Comparison of ENCODE assay signal across 8 mouse cellular contexts in the genomic region with DNA sequence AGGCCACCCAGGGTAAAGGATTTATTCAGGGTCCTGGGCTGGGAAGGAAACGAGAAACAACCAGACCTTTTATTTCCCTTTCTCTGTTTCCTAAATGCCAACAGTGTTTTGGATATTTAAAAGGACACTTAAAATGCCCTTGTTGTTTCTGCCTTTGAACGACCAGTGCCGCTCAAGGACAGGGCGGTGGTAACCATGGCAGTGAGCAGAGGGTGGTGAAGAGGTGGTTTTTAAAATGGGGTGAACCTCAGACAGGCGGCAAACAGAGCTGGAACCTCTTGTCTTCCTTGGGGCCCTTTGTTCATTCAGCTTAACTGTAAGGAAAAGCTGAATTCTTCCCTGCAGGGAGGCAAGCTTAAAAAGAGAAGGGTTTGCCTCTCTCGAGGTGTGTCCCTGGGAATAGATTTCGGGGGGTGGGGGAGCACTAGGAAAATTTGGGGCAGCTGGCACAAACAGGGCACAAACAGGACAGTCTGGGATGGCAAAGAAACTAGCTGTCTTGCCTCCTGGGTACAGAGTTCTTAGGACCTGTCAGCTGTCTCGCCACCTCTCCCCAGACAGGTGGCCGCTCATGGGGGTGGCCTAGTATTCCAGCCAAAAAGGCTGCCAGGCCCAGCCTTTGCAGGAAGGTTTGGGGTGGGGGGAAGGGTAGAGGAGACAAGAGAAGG. TPM values are rescaled to one million over a fixed set of nuclear protein-coding genes. Genes with fewer than 3 reads are reported as not detected.
DNase-seq lines count a peak whose midpoint lies in the region; ATAC-seq and TF ChIP-seq lines count a peak whose summit lies in the region.

No protein-coding gene starts in this region.

- H3K9ac ChIP-seq in ES-Bruce4 (ENCODE audit: low read depth, poor library complexity, severe bottlenecking): peak overlapping the region; percentile 77
- H3K9ac ChIP-seq in embryonic facial prominence, embryonic 12.5 days: no peak overlapping the region
- H3K9ac ChIP-seq in intestine, embryonic 16.5 days (ENCODE audit: low read depth, low read length): peak overlapping the region; percentile 71; the same call in 1 of the 2 replicates
- no peak overlapping the region for H3K9ac ChIP-seq in midbrain, embryonic 16.5 days (ENCODE audit: low read depth, low read length)

- TF ChIP-seq POLR2A in ES-Bruce4 (IDR thresholded peaks at IDR 0.05; ENCODE audit: insufficient read depth, low read length): no peak

- no peak for TF ChIP-seq EP300 in ES-Bruce4 (IDR thresholded peaks at IDR 0.05; ENCODE audit: insufficient read depth, low read depth, low read length)

- WGBS in heart, embryonic 10.5 days: 11% methylated on average over 9 of the region's 9 CpGs
- WGBS in embryonic facial prominence, embryonic 12.5 days: 4% methylated on average over 9 of the region's 9 CpGs
- WGBS in intestine, embryonic 16.5 days: 21% methylated on average over 9 of the region's 9 CpGs
- 10% methylated on average over 9 of the region's 9 CpGs for WGBS in midbrain, embryonic 16.5 days

- peaks cover 37% of the 10 kb centered on the region for H3K4me1 ChIP-seq in heart, embryonic 10.5 days
- peaks cover 6% of the 10 kb centered on the region for H3K4me1 ChIP-seq in ES-Bruce4 (ENCODE audit: control insufficient read depth, insufficient read depth, low read length)
- peaks cover 26% of the 10 kb centered on the region for H3K4me1 ChIP-seq in embryonic facial prominence, embryonic 12.5 days
- peaks cover 31% of the 10 kb centered on the region for H3K4me1 ChIP-seq in intestine, embryonic 16.5 days (ENCODE audit: control insufficient read depth, insufficient read depth, low read length)
- peaks cover 22% of the 10 kb centered on the region for H3K4me1 ChIP-seq in midbrain, embryonic 16.5 days (ENCODE audit: control insufficient read depth, insufficient read depth, low read length)

- peak overlapping the region; percentile 94 for H3K4me2 ChIP-seq in embryonic facial prominence, embryonic 12.5 days (replicated peaks)
- H3K4me2 ChIP-seq in intestine, embryonic 16.5 days (ENCODE audit: low read depth, low read length): peak overlapping the region; percentile 91
- H3K4me2 ChIP-seq in midbrain, embryonic 16.5 days (ENCODE audit: low read length): peak overlapping the region; percentile 90

- no peaks in the 10 kb centered on the region for H3K9me3 ChIP-seq in heart, embryonic 10.5 days
- H3K9me3 ChIP-seq in ES-Bruce4 (replicated peaks; ENCODE audit: control insufficient read depth, insufficient read depth, low read length, poor library complexity, severe bottlenecking): no peaks in the 10 kb centered on the region
- H3K9me3 ChIP-seq in embryonic facial prominence, embryonic 12.5 days: no peaks in the 10 kb centered on the region
- no peaks in the 10 kb centered on the region for H3K9me3 ChIP-seq in intestine, embryonic 16.5 days (ENCODE audit: control insufficient read depth, low read length)
- no peaks in the 10 kb centered on the region for H3K9me3 ChIP-seq in midbrain, embryonic 16.5 days (replicated peaks; ENCODE audit: control insufficient read depth, low read length, poor library complexity, severe bottlenecking)

- TF ChIP-seq CTCF in ES-Bruce4 (IDR thresholded peaks at IDR 0.05; ENCODE audit: low read depth, low read length): no peak

- H3K4me3 ChIP-seq in heart, embryonic 10.5 days: peak overlapping the region; percentile 57
- peak overlapping the region; percentile 69 for H3K4me3 ChIP-seq in ES-Bruce4 (ENCODE audit: low read depth, low read length)
- H3K4me3 ChIP-seq in embryonic facial prominence, embryonic 12.5 days: no peak overlapping the region
- no peak overlapping the region; the same call in 1 of the 2 replicates for H3K4me3 ChIP-seq in intestine, embryonic 16.5 days (ENCODE audit: low read length)
- peak overlapping the region; percentile 46; the same call in 1 of the 2 replicates for H3K4me3 ChIP-seq in midbrain, embryonic 16.5 days (ENCODE audit: low read depth, low read length)

- H3K36me3 ChIP-seq in heart, embryonic 10.5 days: no peaks in the 10 kb centered on the region
- H3K36me3 ChIP-seq in ES-Bruce4 (ENCODE audit: control insufficient read depth, insufficient read depth, low read length, poor library complexity, severe bottlenecking): no peaks in the 10 kb centered on the region
- H3K36me3 ChIP-seq in embryonic facial prominence, embryonic 12.5 days: no peaks in the 10 kb centered on the region
- H3K36me3 ChIP-seq in intestine, embryonic 16.5 days (ENCODE audit: control insufficient read depth, insufficient read depth, low read length): no peaks in the 10 kb centered on the region
- H3K36me3 ChIP-seq in midbrain, embryonic 16.5 days (ENCODE audit: control insufficient read depth, insufficient read depth, low read length): no peaks in the 10 kb centered on the region

- H3K27me3 ChIP-seq in heart, embryonic 10.5 days (ENCODE audit: insufficient read depth, poor library complexity, severe bottlenecking): peaks cover 48% of the 10 kb centered on the region
- no peaks in the 10 kb centered on the region for H3K27me3 ChIP-seq in ES-Bruce4 (ENCODE audit: control insufficient read depth, insufficient read depth, low read length, poor library complexity, severe bottlenecking)
- peaks cover 46% of the 10 kb centered on the region for H3K27me3 ChIP-seq in embryonic facial prominence, embryonic 12.5 days
- no peaks in the 10 kb centered on the region for H3K27me3 ChIP-seq in intestine, embryonic 16.5 days (replicated peaks; ENCODE audit: control insufficient read depth, insufficient read depth, low read length)
- H3K27me3 ChIP-seq in midbrain, embryonic 16.5 days (ENCODE audit: control insufficient read depth, insufficient read depth, low read depth, low read length): peaks cover 36% of the 10 kb centered on the region

- no peak for DNase-seq in heart, embryonic 10.5 days (ENCODE audit: low spot score)
- DNase-seq in heart, adult 18-20 months: no peak
- DNase-seq in thymus, adult 18-20 months: no peak
- no peak for DNase-seq in B cell, adult 2 months

- no peak overlapping the region for H3K27ac ChIP-seq in heart, embryonic 10.5 days
- peak overlapping the region; percentile 99 for H3K27ac ChIP-seq in ES-Bruce4 (ENCODE audit: insufficient read depth, low read length)
- no peak overlapping the region for H3K27ac ChIP-seq in embryonic facial prominence, embryonic 12.5 days
- H3K27ac ChIP-seq in intestine, embryonic 16.5 days (ENCODE audit: low read length): peak overlapping the region; percentile 43
- no peak overlapping the region for H3K27ac ChIP-seq in midbrain, embryonic 16.5 days (ENCODE audit: low read length)

- no peak for ATAC-seq in embryonic facial prominence, embryonic 12.5 days (ENCODE audit: insufficient number of reproducible peaks, insufficient read depth, low FRiP score, low TSS enrichment)
- peak; percentile 7 for ATAC-seq in intestine, embryonic 16.5 days
- no peak for ATAC-seq in midbrain, embryonic 16.5 days

RNA-seq across cellular contexts. Expression of a gene that starts 7.5 kb away (rescaled TPM):
- 1.4 and 1.6 TPM in 2 replicates for polyA plus RNA-seq in heart, embryonic 10.5 days (2016; fragmentation: Nextera tagmentation; extraction: Ambion mirVana)
- 100 to 1,000 TPM in 1 of 2 experiments, 10 to 100 TPM in 1; 98.5 to 136 TPM for total RNA-seq in heart, adult 18-20 months (2021)
- polyA plus RNA-seq in ES-Bruce4 (2011; ENCODE audit: insufficient read depth, insufficient read length, low read depth, missing spikeins): 73.8 and 77.1 TPM in 2 replicates
- polyA plus RNA-seq in embryonic facial prominence, embryonic 12.5 days (2016; fragmentation: Nextera tagmentation; extraction: Ambion mirVana): 2.6 and 2.8 TPM in 2 replicates
- polyA plus RNA-seq in intestine, embryonic 16.5 days (2015; fragmentation: Nextera tagmentation; extraction: Ambion mirVana): 3.3 and 4.0 TPM in 2 replicates
- 2.3 and 3.1 TPM in 2 replicates for polyA plus RNA-seq in midbrain, embryonic 16.5 days (2015; fragmentation: Nextera tagmentation; extraction: Ambion mirVana)

Comparison
In these comparisons a context has a peak if more than half of its experiments do, and no peak if none do; other contexts are left out.
1. H3K27ac ChIP-seq: peak in ES-Bruce4 (single experiment) and intestine, embryonic 16.5 days (single experiment); none in heart, embryonic 10.5 days (single experiment), embryonic facial prominence, embryonic 12.5 days (single experiment) and midbrain, embryonic 16.5 days (single experiment).
2. H3K4me3 ChIP-seq: peak in heart, embryonic 10.5 days (single experiment), ES-Bruce4 (single experiment) and midbrain, embryonic 16.5 days (single experiment); none in embryonic facial prominence, embryonic 12.5 days (single experiment) and intestine, embryonic 16.5 days (single experiment).
3. H3K9ac ChIP-seq: peak in ES-Bruce4 (single experiment) and intestine, embryonic 16.5 days (single experiment); none in embryonic facial prominence, embryonic 12.5 days (single experiment) and midbrain, embryonic 16.5 days (single experiment).
4. RNA of a gene that starts 7.5 kb away (polyA plus RNA-seq): 73.8 to 77.1 TPM in ES-Bruce4; 3.3 to 4.0 TPM in intestine, embryonic 16.5 days, 2.3 to 3.1 TPM in midbrain, embryonic 16.5 days, 2.6 to 2.8 TPM in embryonic facial prominence, embryonic 12.5 days and 1.4 to 1.6 TPM in heart, embryonic 10.5 days; every median in the first group is over 10 times any median in the second.
5. Peak in every context shown above with its lines, with median percentiles within 50 percentile points of each other: H3K4me2 ChIP-seq.